13 mouse cellular contexts compared by ENCODE assay signal in the genomic region with DNA sequence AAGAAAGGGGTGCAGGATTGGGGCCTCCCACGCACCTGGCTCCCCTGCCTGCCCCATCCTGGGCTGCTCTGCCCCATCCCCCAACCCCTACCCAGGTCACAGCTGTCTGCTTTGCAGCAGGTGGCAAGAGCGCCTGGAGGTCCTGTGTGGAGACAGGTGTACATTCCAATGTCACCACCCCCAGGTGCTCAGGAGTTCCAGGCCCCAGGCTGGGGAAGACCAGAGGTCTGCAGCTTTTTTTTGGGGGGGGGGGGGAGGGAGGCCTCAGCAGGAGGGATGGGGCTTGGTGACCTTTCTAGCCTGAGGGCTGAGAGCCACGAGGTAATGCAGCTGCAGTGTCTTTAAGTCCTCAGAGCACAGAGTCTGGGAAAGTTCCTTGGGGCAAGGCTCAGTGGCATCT.
DNase-seq lines count a peak whose midpoint lies in the region; ATAC-seq and TF ChIP-seq lines count a peak whose summit lies in the region.
"Had no signal": no experiment of that assay in that cellular context is flagged by ENCODE, and none has a peak within 500 bp of the region (broad histone marks: within the 10 kb centered on the region; RNA-seq: fewer than 3 reads in every experiment).

No protein-coding gene starts in this region.

- H3K9ac ChIP-seq in hindbrain, embryonic 11.5 days (ENCODE audit: low read depth, low read length), result no peak overlapping the region
- H3K9ac ChIP-seq in hindbrain, embryonic 16.5 days (ENCODE audit: low read depth, low read length), result no peak overlapping the region
- no peak overlapping the region for H3K9ac ChIP-seq in liver, embryonic 16.5 days (ENCODE audit: low read depth, low read length)
- no peak overlapping the region for H3K9ac ChIP-seq in stomach, postnatal 0 days (ENCODE audit: low read length)
- H3K9ac ChIP-seq: stomach, embryonic 15.5 days had no signal

- DNase-seq in hindbrain, embryonic 11.5 days (ENCODE audit: low spot score), result no peak
- DNase-seq in ZHBTc4 (ENCODE audit: low read depth, low spot score), result peak; percentile 79
- DNase-seq in stomach, postnatal 0 days (ENCODE audit: low spot score), result no peak
- no peak for DNase-seq in ovary, postnatal 10 days (ENCODE audit: low spot score)
- DNase-seq: cerebellum, postnatal 25 days; gastrocnemius, postnatal 36 days; kidney, adult 9 months; lung, postnatal 36 days; right cerebral cortex, postnatal 14 days had no signal

- ATAC-seq in hindbrain, embryonic 11.5 days (ENCODE audit: low FRiP score), result no peak
- no peak for ATAC-seq in hindbrain, embryonic 16.5 days
- no peak for ATAC-seq in liver, embryonic 16.5 days (ENCODE audit: low read depth)
- no peak for ATAC-seq in stomach, postnatal 0 days (ENCODE audit: low FRiP score, low TSS enrichment)

- H3K27me3 ChIP-seq in hindbrain, embryonic 11.5 days (ENCODE audit: control insufficient read depth, insufficient read depth, low read length), result no peaks in the 10 kb centered on the region
- no peaks in the 10 kb centered on the region for H3K27me3 ChIP-seq in hindbrain, embryonic 16.5 days (replicated peaks; ENCODE audit: control insufficient read depth, insufficient read depth, low read length)
- H3K27me3 ChIP-seq in E14TG2a.4 (ENCODE audit: insufficient read depth, low read length), result no peaks in the 10 kb centered on the region
- H3K27me3 ChIP-seq in liver, embryonic 16.5 days (ENCODE audit: control insufficient read depth, insufficient read depth, low read depth, low read length), result no peaks in the 10 kb centered on the region
- H3K27me3 ChIP-seq in stomach, postnatal 0 days (ENCODE audit: control insufficient read depth, insufficient read depth, low read length), result no peaks in the 10 kb centered on the region
- H3K27me3 ChIP-seq: stomach, embryonic 15.5 days had no signal

- no peaks in the 10 kb centered on the region for H3K36me3 ChIP-seq in hindbrain, embryonic 11.5 days (ENCODE audit: control insufficient read depth, insufficient read depth, low read length)
- H3K36me3 ChIP-seq in hindbrain, embryonic 16.5 days (ENCODE audit: control insufficient read depth, insufficient read depth, low read length), result no peaks in the 10 kb centered on the region
- H3K36me3 ChIP-seq in E14TG2a.4 (ENCODE audit: insufficient read depth, low read length), result no peaks in the 10 kb centered on the region
- no peaks in the 10 kb centered on the region for H3K36me3 ChIP-seq in liver, embryonic 16.5 days (ENCODE audit: control insufficient read depth, insufficient read depth)
- no peaks in the 10 kb centered on the region for H3K36me3 ChIP-seq in stomach, postnatal 0 days (ENCODE audit: control insufficient read depth, insufficient read depth, low read length)
- H3K36me3 ChIP-seq: stomach, embryonic 15.5 days had no signal

- H3K27ac ChIP-seq in hindbrain, embryonic 11.5 days (ENCODE audit: low read depth, low read length), result 0 out of 2 replicates have a peak overlapping the region, but pooled peaks have one; percentile 5
- no peak overlapping the region for H3K27ac ChIP-seq in hindbrain, embryonic 16.5 days (ENCODE audit: low read depth, low read length)
- H3K27ac ChIP-seq in liver, embryonic 16.5 days (ENCODE audit: low read length), result peak overlapping the region; percentile 60
- no peak overlapping the region for H3K27ac ChIP-seq in stomach, postnatal 0 days (replicated peaks)

- no peak for TF ChIP-seq CTCF in E14TG2a.4 (conservative IDR thresholded peaks at IDR 0.05; ENCODE audit: low read length)
- TF ChIP-seq CTCF in stomach, postnatal 0 days (IDR thresholded peaks at IDR 0.05; ENCODE audit: low read depth), result no peak

- no peak overlapping the region for H3K4me3 ChIP-seq in hindbrain, embryonic 11.5 days (ENCODE audit: low read depth, low read length)
- no peak overlapping the region for H3K4me3 ChIP-seq in hindbrain, embryonic 16.5 days (ENCODE audit: low read length)
- peak overlapping the region; percentile 30 for H3K4me3 ChIP-seq in E14TG2a.4 (replicated peaks; ENCODE audit: low read length)
- no peak overlapping the region for H3K4me3 ChIP-seq in liver, embryonic 16.5 days (ENCODE audit: low read depth, low read length)
- no peak overlapping the region for H3K4me3 ChIP-seq in stomach, postnatal 0 days (ENCODE audit: low read depth, low read length)
- H3K4me3 ChIP-seq: stomach, embryonic 15.5 days had no signal

- no peak for TF ChIP-seq EP300 in stomach, postnatal 0 days (optimal IDR thresholded peaks at IDR 0.05)

- H3K4me2 ChIP-seq in hindbrain, embryonic 11.5 days (replicated peaks; ENCODE audit: low read depth, low read length), result no peak overlapping the region
- H3K4me2 ChIP-seq in hindbrain, embryonic 16.5 days (ENCODE audit: low read length), result no peak overlapping the region
- no peak overlapping the region for H3K4me2 ChIP-seq in liver, embryonic 16.5 days (ENCODE audit: low read depth, low read length)
- H3K4me2 ChIP-seq in stomach, postnatal 0 days (replicated peaks; ENCODE audit: low read depth), result no peak overlapping the region
- H3K4me2 ChIP-seq: stomach, embryonic 15.5 days had no signal

- H3K9me3 ChIP-seq in hindbrain, embryonic 11.5 days (ENCODE audit: control insufficient read depth, low read length), result no peaks in the 10 kb centered on the region
- no peaks in the 10 kb centered on the region for H3K9me3 ChIP-seq in hindbrain, embryonic 16.5 days (ENCODE audit: control insufficient read depth, low read length)
- no peaks in the 10 kb centered on the region for H3K9me3 ChIP-seq in E14TG2a.4 (ENCODE audit: low read length)
- no peaks in the 10 kb centered on the region for H3K9me3 ChIP-seq in liver, embryonic 16.5 days (replicated peaks; ENCODE audit: control insufficient read depth, low read length)
- H3K9me3 ChIP-seq in stomach, postnatal 0 days (ENCODE audit: control insufficient read depth, low read length), result no peaks in the 10 kb centered on the region
- H3K9me3 ChIP-seq: stomach, embryonic 15.5 days had no signal

- 26% methylated on average over 3 of the region's 3 CpGs for WGBS in hindbrain, embryonic 11.5 days
- WGBS in hindbrain, embryonic 16.5 days, result 39% methylated on average over 3 of the region's 3 CpGs
- 43% methylated on average over 3 of the region's 3 CpGs for WGBS in liver, embryonic 16.5 days (ENCODE audit: insufficient replicate concordance)
- 52% methylated on average over 3 of the region's 3 CpGs for whole genome bisulfite sequencing in stomach, postnatal 0 days

- peaks cover 51% of the 10 kb centered on the region for H3K4me1 ChIP-seq in hindbrain, embryonic 11.5 days (replicated peaks; ENCODE audit: control insufficient read depth, insufficient read depth, low read length)
- peaks cover 46% of the 10 kb centered on the region for H3K4me1 ChIP-seq in hindbrain, embryonic 16.5 days (ENCODE audit: control insufficient read depth, insufficient read depth, low read depth, low read length)
- peaks cover 93% of the 10 kb centered on the region for H3K4me1 ChIP-seq in E14TG2a.4 (replicated peaks; ENCODE audit: low read depth, low read length)
- peaks cover 76% of the 10 kb centered on the region for H3K4me1 ChIP-seq in liver, embryonic 16.5 days (ENCODE audit: control insufficient read depth, low read depth, low read length)
- peaks cover 16% of the 10 kb centered on the region for H3K4me1 ChIP-seq in stomach, postnatal 0 days (replicated peaks; ENCODE audit: control insufficient read depth, insufficient read depth)

Comparison
In these comparisons a context has a peak if more than half of its experiments do, and no peak if none do; other contexts are left out.
1. H3K27ac ChIP-seq: peak in hindbrain, embryonic 11.5 days (single experiment) and liver, embryonic 16.5 days (single experiment); none in hindbrain, embryonic 16.5 days (single experiment) and stomach, postnatal 0 days (single experiment).